Mouse (Mus musculus): ENCODE measurements around the gene Acod1. TPM values are rescaled to one million over a fixed set of nuclear protein-coding genes. Genes with fewer than 3 reads are reported as not detected.

Acod1 gene
- total RNA-seq, 2 experiments from 2014 or later: not detected

GRCm38 (mm10) chr14:103071471-103071870, 24.7 kb downstream of the Acod1 start:
- DNase-seq (ENCODE audit: low spot score in 2 of 2): no peak

GRCm38 (mm10) chr14:103072731-103073130, 26.0 kb downstream of the Acod1 start:
- no peak for DNase-seq (ENCODE audit: low spot score in 2 of 2)

- no peak for DNase-seq (ENCODE audit: low spot score in 2 of 2)
Measured at GRCm38 (mm10) chr14:103073825-103074224, 27.0 kb downstream of the Acod1 start.

GRCm38 (mm10) chr14:103075166-103075565, 28.4 kb downstream of the Acod1 start:
- DNase-seq (ENCODE audit: low spot score in 2 of 2): no peak

GRCm38 (mm10) chr14:103077272-103078005, 30.7 kb downstream of the Acod1 start:
- no peak for DNase-seq (ENCODE audit: low spot score in 2 of 2)

GRCm38 (mm10) chr14:103078006-103078912, 31.5 kb downstream of the Acod1 start:
- DNase-seq (ENCODE audit: low spot score in 2 of 2): no peak

- no peak for DNase-seq (ENCODE audit: low spot score in 2 of 2)
Measured at GRCm38 (mm10) chr14:103079209-103079977, 32.6 kb downstream of the Acod1 start.

- DNase-seq (ENCODE audit: low spot score in 2 of 2): no peak
Measured at GRCm38 (mm10) chr14:103085840-103086533, 39.2 kb downstream of the Acod1 start.

- DNase-seq (ENCODE audit: low spot score in 2 of 2): no peak
Measured at GRCm38 (mm10) chr14:103086671-103087324, 40.0 kb downstream of the Acod1 start.

- DNase-seq (ENCODE audit: low spot score in 2 of 2): no peak
Measured at GRCm38 (mm10) chr14:103087846-103088245, 41.1 kb downstream of the Acod1 start.

GRCm38 (mm10) chr14:103088624-103089023, 41.8 kb downstream of the Acod1 start:
- DNase-seq (ENCODE audit: low spot score in 2 of 2): no peak

- no peak for DNase-seq (ENCODE audit: low spot score in 2 of 2)
Measured at GRCm38 (mm10) chr14:103093236-103093635, 46.5 kb downstream of the Acod1 start.

GRCm38 (mm10) chr14:103093670-103094069, 46.9 kb downstream of the Acod1 start:
- no peak for DNase-seq (ENCODE audit: low spot score in 2 of 2)

GRCm38 (mm10) chr14:103095036-103095435, 48.3 kb downstream of the Acod1 start:
- no peak for DNase-seq (ENCODE audit: low spot score in 2 of 2)

- no peak for DNase-seq (ENCODE audit: low spot score in 2 of 2)
Measured at GRCm38 (mm10) chr14:103095826-103096225, 49.0 kb downstream of the Acod1 start.

GRCm38 (mm10) chr14:103096621-103097020, 49.8 kb downstream of the Acod1 start:
- no peak for DNase-seq (ENCODE audit: low spot score in 2 of 2)

- DNase-seq (ENCODE audit: low spot score in 2 of 2): no peak
Measured at GRCm38 (mm10) chr14:103098213-103098586, 51.4 kb downstream of the Acod1 start.

- DNase-seq (ENCODE audit: low spot score in 2 of 2): peak; percentile 82 to 92
Measured at GRCm38 (mm10) chr14:103098587-103099235, 51.9 kb downstream of the Acod1 start.

- DNase-seq (ENCODE audit: low spot score in 2 of 2): peak; percentile 71 to 90
Measured at GRCm38 (mm10) chr14:103099238-103099933, 52.6 kb downstream of the Acod1 start, which contains the start of gene Fbxl3. Gene Fbxl3 (minus strand): TSS chr14:103099566.
